Mouse (Mus musculus) forelimb bud, embryonic 11.5 days (tissue): Measurements from ENCODE around the gene Rbbp8nl.

Source experiments
- DNase-seq: peaks from one replicate; pipeline ENCODE4 v3.0.0-alpha.2; 2012; ENCODE audit warnings: low read depth, low spot score

The Rbbp8nl gene

DNA sequence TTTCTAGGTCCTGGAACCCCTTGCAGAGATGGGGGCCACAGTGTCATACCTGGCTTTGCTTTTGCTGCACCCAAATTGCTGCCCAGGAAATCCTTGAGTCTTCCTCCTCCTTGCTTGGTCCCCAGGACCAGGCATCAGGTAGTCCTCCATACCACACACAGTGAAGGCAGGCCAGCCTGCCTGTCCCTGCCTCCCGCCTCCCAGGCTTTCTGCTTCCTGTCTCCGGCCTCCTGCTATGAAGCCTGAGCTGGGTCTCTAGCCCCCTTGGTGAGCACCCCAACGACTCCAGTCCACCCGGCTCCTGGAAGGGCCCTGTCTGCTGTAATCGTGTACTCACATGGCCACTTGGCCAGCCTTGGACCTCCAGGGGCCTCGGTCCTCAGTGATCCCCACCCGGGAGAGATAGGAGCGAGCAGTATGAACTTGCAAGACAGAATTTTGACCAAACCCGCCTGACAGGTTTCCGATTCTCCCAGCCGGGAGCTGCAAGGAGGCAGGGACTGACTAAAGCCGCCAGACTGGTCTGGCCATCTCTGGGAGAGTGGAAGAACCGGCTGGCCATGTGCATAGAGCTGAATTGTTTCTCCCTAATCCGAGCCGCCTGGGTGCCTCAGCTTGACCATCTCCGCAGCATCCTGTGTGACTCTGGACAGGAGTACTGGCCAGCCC is at the start of gene Rbbp8nl:
TSS of gene Rbbp8nl (minus strand) at position 440 of the 669 bp plus-strand sequence.
- DNase-seq = peak; percentile 49

- no peak for DNase-seq
Observed at GRCm38 (mm10) chr2:180334551-180334986, 44.9 kb upstream of the Rbbp8nl start, which contains the start of gene Gata5. Gene Gata5 (minus strand): TSS chr2:180334699.

GRCm38 (mm10) chr2:180333778-180334550 is 44.3 kb upstream of the Rbbp8nl start:
- DNase-seq = no peak

GRCm38 (mm10) chr2:180329466-180329865 is 39.8 kb upstream of the Rbbp8nl start:
- DNase-seq = no peak

DNA sequence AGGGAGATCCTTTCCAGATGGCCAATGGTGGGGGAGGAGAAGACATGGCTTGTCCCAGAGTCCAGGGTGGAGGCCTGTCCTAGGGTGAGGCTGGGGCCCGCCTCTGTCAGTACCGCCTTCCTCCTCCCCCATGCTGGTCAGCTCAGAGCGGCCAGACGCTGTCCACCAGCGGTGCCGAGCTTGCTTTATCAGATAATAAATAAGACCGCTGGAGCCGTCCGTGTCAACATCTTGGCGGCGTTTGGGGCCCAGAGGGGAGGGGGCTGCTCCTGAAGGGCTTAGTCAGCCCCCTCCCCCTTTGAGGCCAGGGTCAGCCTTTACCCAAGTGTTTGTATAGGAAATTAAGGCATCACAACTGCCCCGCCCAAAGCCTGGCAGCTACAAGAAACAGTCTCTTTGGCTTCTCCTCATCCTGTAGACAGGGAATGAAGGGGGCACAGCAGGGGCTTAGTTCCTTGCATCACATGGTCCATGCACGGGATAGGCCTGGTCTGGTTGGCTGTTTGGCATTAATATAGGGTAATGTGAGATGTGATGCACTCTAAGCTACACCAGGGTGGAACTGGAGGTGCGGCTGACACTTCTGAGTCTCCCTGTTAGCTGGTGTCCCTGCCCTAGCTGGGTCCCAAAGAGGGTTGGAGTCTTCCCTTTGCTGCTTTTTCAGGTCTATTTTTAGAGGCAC is 33.1 kb upstream of the Rbbp8nl start:
- DNase-seq = no peak

- DNase-seq = no peak
Observed at GRCm38 (mm10) chr2:180320216-180320615, 30.5 kb upstream of the Rbbp8nl start.

GRCm38 (mm10) chr2:180317591-180317990 is 27.9 kb upstream of the Rbbp8nl start:
- DNase-seq = no peak

DNA sequence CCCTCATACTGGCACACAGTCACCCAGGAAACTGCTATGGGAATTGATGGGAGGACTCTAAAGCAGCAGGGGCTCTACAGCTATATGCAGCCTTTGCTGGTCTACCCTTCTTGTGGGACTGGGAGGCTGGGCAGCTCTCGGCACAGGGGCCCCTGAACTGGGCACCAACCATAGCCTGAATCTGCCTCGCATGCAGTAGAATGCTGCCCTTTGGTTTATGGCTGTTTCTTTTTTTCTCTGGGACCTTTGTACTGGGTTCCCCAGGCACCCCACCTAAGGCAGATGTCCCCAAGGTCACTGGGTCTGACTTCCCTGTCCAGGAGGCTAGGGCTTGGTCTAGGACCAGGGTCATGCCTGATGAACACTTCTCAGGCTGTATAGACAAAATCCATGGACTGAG is 24.6 kb upstream of the Rbbp8nl start:
- DNase-seq = no peak

GRCm38 (mm10) chr2:180311147-180311546 is 21.5 kb upstream of the Rbbp8nl start:
- no peak for DNase-seq

- no peak for DNase-seq
Observed at GRCm38 (mm10) chr2:180307680-180308079, 18.0 kb upstream of the Rbbp8nl start.

GRCm38 (mm10) chr2:180306423-180307168 is 16.9 kb upstream of the Rbbp8nl start:
- DNase-seq = no peak

- no peak for DNase-seq
Observed at GRCm38 (mm10) chr2:180306009-180306408, 16.3 kb upstream of the Rbbp8nl start.

DNA sequence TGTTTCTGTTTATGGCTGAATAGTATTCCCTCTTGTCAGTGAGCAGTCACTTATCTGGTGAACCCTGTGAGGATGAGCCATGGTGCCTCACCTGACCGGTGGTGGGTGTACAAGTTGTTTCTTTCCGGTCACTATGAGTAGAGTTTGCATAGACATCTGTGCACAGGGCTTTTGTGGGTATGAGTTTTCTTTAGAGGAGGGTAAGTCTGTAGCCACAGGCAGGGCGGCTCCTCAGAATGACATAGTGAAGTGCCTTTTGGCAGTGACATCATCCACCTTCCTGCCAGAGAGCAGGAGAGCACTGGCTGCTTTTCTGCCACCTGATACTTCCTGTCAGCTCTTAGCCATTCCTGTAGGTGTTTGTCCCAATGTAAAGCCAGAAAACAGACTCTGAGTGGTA is 15.8 kb upstream of the Rbbp8nl start:
- no peak for DNase-seq

DNA sequence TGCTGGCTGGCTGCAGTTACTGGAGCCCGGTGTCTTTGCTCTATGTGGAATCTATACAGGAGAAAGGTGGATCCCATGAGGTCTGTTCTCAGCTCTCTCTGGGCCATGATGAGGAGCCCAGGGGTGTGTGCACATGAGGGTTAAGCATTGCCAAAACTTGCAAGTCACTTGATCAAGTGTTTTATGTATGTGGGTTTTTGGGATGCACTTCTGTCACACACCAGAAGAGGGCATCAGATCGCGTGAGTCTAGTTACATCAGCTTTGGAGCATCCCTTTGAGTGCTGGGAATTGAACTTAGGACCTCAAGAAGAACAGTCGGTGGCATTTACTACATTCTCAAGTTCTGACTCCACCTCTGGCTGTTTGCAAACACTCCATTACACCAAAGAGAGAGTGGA is 14.9 kb upstream of the Rbbp8nl start:
- DNase-seq = no peak

DNA sequence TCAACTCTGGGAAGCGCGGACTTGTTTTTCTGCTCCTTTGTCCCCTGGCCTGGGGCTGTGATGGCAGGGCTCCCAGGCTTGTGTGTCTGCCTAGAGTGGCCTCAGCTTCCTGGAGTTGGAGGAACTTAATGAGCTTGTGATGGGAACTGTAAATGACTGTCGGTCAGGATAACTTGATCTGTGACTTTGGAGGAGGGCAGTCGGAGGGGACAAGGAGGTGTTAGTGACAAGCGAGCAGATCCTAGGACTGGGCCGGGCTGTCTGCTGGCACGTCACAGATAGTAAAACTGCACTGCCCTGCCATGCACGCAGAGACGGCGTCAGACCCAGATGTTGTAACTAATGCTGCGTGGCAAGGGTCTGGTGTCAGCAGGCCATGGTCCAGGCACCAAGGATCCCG is 13.8 kb upstream of the Rbbp8nl start:
- no peak for DNase-seq

DNA sequence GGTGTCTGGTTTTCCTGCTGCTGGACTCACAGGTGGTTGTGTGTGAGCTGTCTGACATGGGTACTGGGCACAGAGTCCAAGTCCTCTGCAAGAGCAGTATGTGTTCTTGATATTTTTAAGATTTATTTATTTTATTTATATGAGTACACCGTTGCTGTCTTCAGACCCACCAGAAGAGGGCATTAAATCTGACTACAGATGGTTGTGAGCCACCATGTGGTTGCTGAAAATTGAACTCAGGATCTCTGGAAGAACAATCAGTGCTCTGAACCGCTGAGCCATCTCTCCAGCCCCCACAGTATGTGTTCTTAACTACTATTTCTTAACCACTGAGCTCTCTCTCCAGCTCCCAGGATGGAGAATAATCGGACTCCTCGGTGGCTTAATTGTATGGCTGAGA is 12.5 kb upstream of the Rbbp8nl start:
- DNase-seq = no peak

GRCm38 (mm10) chr2:180300771-180301170 is 11.1 kb upstream of the Rbbp8nl start:
- DNase-seq = no peak

GRCm38 (mm10) chr2:180300252-180300651 is 10.6 kb upstream of the Rbbp8nl start:
- DNase-seq = no peak

DNA sequence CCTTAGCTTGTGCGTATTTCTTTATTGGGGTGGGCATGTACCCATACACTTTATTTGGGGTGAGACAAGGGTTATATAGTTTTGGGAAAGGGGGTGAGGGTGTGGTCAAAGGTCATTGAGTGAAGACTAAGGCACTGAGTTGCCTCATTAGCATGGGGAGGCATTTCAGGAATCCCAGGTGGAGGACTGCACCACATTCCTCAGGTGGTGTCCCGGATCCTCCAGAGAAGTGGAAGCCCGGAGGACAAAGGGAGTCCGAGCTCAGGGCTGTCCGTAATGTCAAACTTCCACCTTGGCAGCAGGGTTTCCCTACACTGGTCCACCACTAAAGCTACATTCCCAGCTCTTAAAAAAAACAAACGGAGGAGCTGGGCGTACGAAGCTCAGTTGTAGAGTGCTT is 3.2 kb upstream of the Rbbp8nl start:
- no peak for DNase-seq

GRCm38 (mm10) chr2:180292026-180292425 is 2.3 kb upstream of the Rbbp8nl start:
- DNase-seq = no peak

DNA sequence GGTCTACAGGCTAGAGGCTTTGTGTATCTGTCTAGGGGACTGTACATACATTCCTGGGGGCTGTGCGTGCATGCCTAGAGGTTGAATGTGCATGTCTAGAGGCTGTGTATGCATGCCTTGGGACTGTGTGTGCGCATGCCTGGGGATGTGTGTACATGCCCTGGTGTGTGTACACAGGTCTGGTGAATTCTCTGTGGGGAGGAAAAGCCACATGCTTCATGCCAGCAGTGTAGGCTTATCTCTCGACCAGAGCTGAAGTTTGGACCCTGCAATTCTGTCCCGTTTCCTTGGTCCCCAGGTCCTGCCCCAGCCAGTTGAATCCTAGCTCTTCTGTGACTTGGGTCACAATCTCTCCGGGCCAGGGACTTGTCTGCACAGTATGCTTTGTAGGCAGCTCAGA is 1.9 kb upstream of the Rbbp8nl start:
- no peak for DNase-seq

GRCm38 (mm10) chr2:180290503-180290902 is 824 bp upstream of the Rbbp8nl start:
- no peak for DNase-seq
